Mouse (Mus musculus) layer of hippocampus, postnatal 14 days (tissue): ENCODE measurements at regions not wholly inside any gene's neighbourhood (a gene's known extent, or its start where the extent isn't known, plus 50 kb on each side); places are given as distances from the start of the nearest gene placed in this dataset.
"Not testable (repeated sequence)": the region's sequence is repeated elsewhere in the genome, so short reads cannot be mapped to it uniquely, and the experiment has no call there.

Source experiments
- DNase-seq, 2 experiments: peaks; one replicate each; pipeline ENCODE4 v3.0.0; 2021 to 2022; ENCODE audit warnings: low spot score in 2 of 2, mixed read lengths in 1 of 2

- DNase-seq: no peak
Observed at GRCm38 (mm10) chr8:7323067-7323675, 1337.9 kb downstream of the Efnb2 start.

- DNase-seq: no peak
Observed at GRCm38 (mm10) chr8:7322376-7323066, 1338.5 kb downstream of the Efnb2 start.

GRCm38 (mm10) chr8:7316806-7317355 is 1344.2 kb downstream of the Efnb2 start:
- DNase-seq: no peak

- DNase-seq: no peak
Observed at GRCm38 (mm10) chr8:7309239-7309638, 1351.8 kb downstream of the Efnb2 start.

GRCm38 (mm10) chr8:7289361-7289760 is 1371.7 kb downstream of the Efnb2 start:
- no peak for DNase-seq

GRCm38 (mm10) chr8:7286581-7286980 is 1374.5 kb downstream of the Efnb2 start:
- DNase-seq: no peak

GRCm38 (mm10) chr8:7267406-7267805 is 1393.6 kb downstream of the Efnb2 start:
- no peak for DNase-seq

GRCm38 (mm10) chr8:7254336-7254735 is 1406.7 kb downstream of the Efnb2 start:
- DNase-seq: not testable (repeated sequence)

GRCm38 (mm10) chr8:7240321-7240720 is 1420.7 kb downstream of the Efnb2 start:
- DNase-seq: no peak

GRCm38 (mm10) chr8:7234006-7234405 is 1427.0 kb downstream of the Efnb2 start:
- DNase-seq: no peak

- no peak for DNase-seq
Observed at GRCm38 (mm10) chr8:7219300-7219699, 1441.7 kb downstream of the Efnb2 start.

- DNase-seq: peak in 1 of 2 experiments; percentile 2
Observed at GRCm38 (mm10) chr8:7207178-7207577, 1453.9 kb downstream of the Efnb2 start.

- DNase-seq: no peak
Observed at GRCm38 (mm10) chr8:7206596-7206995, 1454.4 kb downstream of the Efnb2 start.

- no peak for DNase-seq
Observed at GRCm38 (mm10) chr8:7205086-7205485, 1456.0 kb downstream of the Efnb2 start.

- peak in 1 of 2 experiments; percentile 30 for DNase-seq
Observed at GRCm38 (mm10) chr8:7190726-7191125, 1470.3 kb downstream of the Efnb2 start.

GRCm38 (mm10) chr8:7163361-7163760 is 1497.7 kb downstream of the Efnb2 start:
- no peak for DNase-seq

- DNase-seq: peak in 1 of 2 experiments; percentile 2
Observed at GRCm38 (mm10) chr8:7131746-7132145, 1529.3 kb downstream of the Efnb2 start.

GRCm38 (mm10) chr8:7108849-7109248 is 1552.2 kb downstream of the Efnb2 start:
- no peak for DNase-seq

- DNase-seq: no peak
Observed at GRCm38 (mm10) chr8:7097577-7097976, 1563.5 kb downstream of the Efnb2 start.

GRCm38 (mm10) chr8:7092831-7093230 is 1568.2 kb downstream of the Efnb2 start:
- DNase-seq: no peak

- no peak for DNase-seq
Observed at GRCm38 (mm10) chr8:7088123-7088522, 1572.9 kb downstream of the Efnb2 start.

GRCm38 (mm10) chr8:7060255-7060656 is 1600.8 kb downstream of the Efnb2 start:
- DNase-seq: peak in 1 of 2 experiments; percentile 33
